Mouse (Mus musculus) heart, embryonic 12.5 days (tissue): ENCODE measurements around the gene Tbck. TPM values are rescaled to one million over a fixed set of nuclear protein-coding genes. Genes with fewer than 3 reads are reported as not detected.

Experiments
- ATAC-seq: fragments of 200-750 bp; cut with Nextera tagmentation; 2 replicates; pipeline ENCODE4 v1.8.0; 2017; ENCODE audit warnings: moderate TSS enrichment, moderate library complexity; ENCODE audit not compliant: insufficient number of reproducible peaks, low FRiP score
- H3K27ac ChIP-seq: fragments of 300-500 bp; sonication (generic); 2 replicates; pipeline ENCODE4 v1.5.1; 2016; ENCODE audit warnings: mild to moderate bottlenecking, moderate library complexity; ENCODE audit not compliant: poor library complexity, severe bottlenecking
- H3K27me3 ChIP-seq: fragments of 300-500 bp; sonication (generic); replicated peaks from 2 replicates; pipeline ENCODE4 v1.6.1; 2016; ENCODE audit warnings: mild to moderate bottlenecking, moderate library complexity
- H3K36me3 ChIP-seq: fragments of 300-500 bp; sonication (generic); 2 replicates; pipeline ENCODE4 v1.6.1; 2016; ENCODE audit warnings: mild to moderate bottlenecking, moderate library complexity
- H3K4me1 ChIP-seq: fragments of 300-500 bp; sonication (generic); replicated peaks from 2 replicates; pipeline ENCODE4 v1.6.1; 2016; ENCODE audit warnings: mild to moderate bottlenecking
- H3K4me2 ChIP-seq: fragments of 300-500 bp; sonication (generic); 2 replicates; pipeline ENCODE4 v1.6.1; 2016; ENCODE audit warnings: mild to moderate bottlenecking, moderate library complexity
- H3K4me3 ChIP-seq: fragments of 300-500 bp; sonication (generic); 2 replicates; pipeline ENCODE4 v1.5.1; 2016; ENCODE audit warnings: mild to moderate bottlenecking
- H3K9ac ChIP-seq: fragments of 300-500 bp; sonication (generic); 2 replicates; pipeline ENCODE4 v1.6.1; 2016; ENCODE audit warnings: mild to moderate bottlenecking, moderate library complexity
- H3K9me3 ChIP-seq: fragments of 300-500 bp; sonication (generic); replicated peaks from 2 replicates; pipeline ENCODE4 v1.6.1; 2016; ENCODE audit warnings: mild to moderate bottlenecking, moderate library complexity
- WGBS: fragments of 180-500 bp; shearing (Covaris S2); methylation state at CpG from one replicate; pipeline ENCODE4 v1.1.7; 2016; 5-methylcytosine and 5-hydroxymethylcytosine counted together
- polyA plus RNA-seq: library from polyadenylated mRNA; unstranded; fragments of >200 nt; fragmentation: Nextera tagmentation; extraction: Ambion mirVana; gene quantifications from 2 replicates; pipeline ENCODE4 v1.2.1, GENCODE M21; 2016

Tbck gene
- polyA plus RNA-seq, 1 experiment from 2014 or later, result 14.2 TPM

DNA sequence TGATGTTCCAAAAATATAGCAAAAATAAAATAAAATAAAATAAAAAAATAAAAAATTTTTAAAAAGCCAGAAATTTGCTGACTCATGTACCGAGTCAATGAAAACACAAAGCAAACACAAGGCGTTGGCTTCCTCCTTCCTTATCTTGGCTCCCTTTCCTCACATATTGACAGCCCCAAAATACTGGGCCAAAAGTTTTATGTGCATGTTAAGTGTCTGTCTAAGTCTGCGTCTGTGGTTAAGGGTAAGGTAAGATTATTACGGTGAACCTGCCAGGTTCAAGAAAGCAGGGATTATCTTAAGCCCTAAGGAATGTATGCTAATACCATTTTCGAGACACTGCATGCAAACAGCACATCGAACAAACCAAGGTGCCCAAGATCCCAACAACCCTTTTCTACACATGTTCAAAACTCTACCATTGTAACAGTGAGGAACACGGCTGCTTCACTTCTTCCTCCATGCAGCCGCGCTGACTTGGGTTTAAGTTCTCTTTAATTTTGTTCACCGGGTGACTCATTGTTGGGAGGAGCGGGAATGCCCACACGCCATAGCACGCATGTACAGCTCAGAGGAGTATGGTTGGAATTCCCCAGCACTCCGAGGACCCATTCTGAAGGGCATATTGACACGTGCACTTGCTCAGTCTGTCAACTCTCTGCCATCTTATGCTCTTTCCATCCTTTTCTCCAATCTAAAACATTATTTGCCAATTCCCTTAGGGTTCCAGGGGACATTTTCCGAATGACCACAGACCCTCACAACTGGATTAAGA is 203.3 kb downstream of the Tbck start:
- WGBS, result 79% methylated on average over 16 of the region's 16 CpGs
- no peaks in the 10 kb centered on the region for H3K36me3 ChIP-seq
- H3K9ac ChIP-seq, result no peak overlapping the region
- no peak overlapping the region for H3K4me2 ChIP-seq
- H3K9me3 ChIP-seq, result no peaks in the 10 kb centered on the region
- no peaks in the 10 kb centered on the region for H3K27me3 ChIP-seq
- no peak overlapping the region for H3K27ac ChIP-seq
- ATAC-seq, result no peak
- peaks cover 3% of the 10 kb centered on the region for H3K4me1 ChIP-seq
- no peak overlapping the region for H3K4me3 ChIP-seq

Other genes with a start within 250 kb of the Tbck start
- gene Gimd1, start 54.3 kb upstream of the Tbck start, polyA plus RNA-seq, result 0.43 TPM in 1 of 2 replicates, not detected in the other
- gene Aimp1, start 226 bp downstream of the Tbck start, polyA plus RNA-seq, result 52.3 and 56.3 TPM in 2 replicates